Mouse (Mus musculus) right cerebral cortex, postnatal 10 days (tissue): ENCODE measurements around the gene Klf13.

ENCODE experiments used
- DNase-seq, 2 experiments: peaks; one replicate each; pipeline ENCODE4 v3.0.0; 2021; ENCODE audit warnings: low spot score in 2 of 2

Klf13 gene

DNA sequence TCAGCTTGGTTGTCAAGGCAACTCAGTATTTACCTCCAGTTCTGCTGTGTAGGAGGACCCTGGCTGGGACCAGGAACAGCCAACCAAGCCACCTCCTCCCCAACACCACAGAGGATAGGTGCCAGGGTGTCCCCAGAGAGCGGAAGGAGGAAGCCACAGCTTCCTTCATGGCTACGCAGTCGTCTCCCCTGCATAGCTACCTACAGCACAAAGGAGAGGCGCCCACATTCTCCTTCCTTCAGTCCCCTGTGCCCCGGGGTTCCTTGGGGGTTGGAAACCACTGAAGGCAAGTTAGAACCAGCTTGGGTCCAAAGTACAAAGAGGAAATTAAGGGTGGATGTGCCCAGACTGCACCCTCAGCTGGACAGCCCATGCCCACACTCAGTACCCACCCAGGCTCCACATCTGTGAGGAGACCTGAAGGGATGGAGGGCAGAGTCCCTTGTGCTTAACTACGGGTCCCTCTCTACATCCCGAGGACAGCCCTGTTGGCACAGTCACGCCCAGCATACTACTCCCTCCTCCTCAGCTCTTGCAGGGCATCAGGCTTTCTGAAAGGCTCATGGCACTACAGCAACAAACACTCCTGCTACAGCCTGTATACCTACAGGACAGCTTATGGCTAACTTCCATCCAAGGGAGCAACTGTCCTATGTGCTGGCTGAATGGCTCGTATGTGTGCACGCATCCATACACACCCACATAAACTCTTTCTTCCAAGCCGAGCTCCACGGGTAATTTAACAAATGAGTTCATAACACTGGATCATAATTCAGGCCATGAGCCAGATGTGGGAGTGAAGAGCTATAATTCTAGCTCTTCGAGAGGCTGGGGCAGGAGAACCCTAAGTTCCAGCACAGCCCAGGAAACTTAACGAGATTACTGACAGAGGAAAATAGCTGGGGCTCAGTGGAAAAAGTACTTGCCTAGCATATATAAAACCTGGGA is 13.0 kb downstream of the Klf13 start:
- DNase-seq, result peak; percentile 63 to 78

GRCm38 (mm10) chr7:63924747-63925412 is 13.8 kb downstream of the Klf13 start:
- DNase-seq, result peak; percentile 74 to 75

- no peak for DNase-seq
Observed at GRCm38 (mm10) chr7:63924151-63924550, 14.6 kb downstream of the Klf13 start.

DNA sequence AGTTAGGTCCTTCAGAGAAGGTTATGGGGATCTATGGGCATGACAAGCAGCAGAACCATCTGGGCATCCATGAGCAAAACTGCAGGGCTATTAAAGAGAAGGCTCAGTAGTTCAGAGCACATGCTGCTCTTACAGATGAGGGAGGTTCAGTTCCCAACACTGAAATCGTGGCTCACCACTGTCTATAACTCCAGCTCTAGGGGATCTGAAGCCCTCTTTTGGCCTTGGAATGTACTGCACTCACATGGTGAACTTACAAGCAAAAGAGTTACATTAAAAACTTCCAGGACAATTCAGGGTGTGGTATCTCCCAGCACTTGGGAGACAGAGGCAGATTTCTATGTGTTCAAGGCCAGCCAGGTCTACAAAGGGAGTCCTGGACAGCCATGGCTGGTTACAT is 15.7 kb downstream of the Klf13 start:
- DNase-seq, result no peak

GRCm38 (mm10) chr7:63922571-63922970 is 16.1 kb downstream of the Klf13 start:
- no peak for DNase-seq

DNA sequence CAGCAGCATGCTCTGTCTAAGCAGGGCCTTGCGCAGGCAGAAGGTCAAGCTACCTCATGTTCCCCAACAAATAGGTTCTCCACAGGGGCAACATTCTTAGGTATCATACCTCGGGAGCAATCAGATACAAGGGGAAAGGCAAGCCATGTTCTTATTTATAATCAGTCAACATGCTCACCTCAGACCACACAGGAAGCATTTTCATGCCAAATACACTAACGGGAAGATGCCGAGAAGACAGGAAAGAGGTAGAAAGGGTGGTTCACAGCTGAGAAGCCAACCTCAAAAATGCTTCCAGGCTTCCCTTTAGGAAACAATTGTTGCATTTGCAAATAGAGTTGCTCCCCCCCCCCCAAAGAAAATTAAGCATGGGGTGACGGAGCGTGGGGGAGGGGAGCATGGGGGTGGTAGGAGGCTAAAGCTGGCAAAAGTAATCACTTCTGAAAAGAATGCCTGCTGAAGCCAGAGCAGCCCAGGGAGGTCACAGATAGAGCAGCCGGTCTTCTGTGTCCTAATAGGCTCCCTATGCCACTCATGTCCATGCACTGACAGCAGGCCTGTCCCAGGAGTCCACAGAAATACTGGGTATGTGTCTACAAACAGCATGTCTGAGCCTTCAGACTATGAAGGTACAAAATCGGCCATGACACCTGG is 16.7 kb downstream of the Klf13 start:
- no peak for DNase-seq

- no peak for DNase-seq
Observed at GRCm38 (mm10) chr7:63918771-63919768, 19.6 kb downstream of the Klf13 start.

GRCm38 (mm10) chr7:63917693-63918092 is 21.0 kb downstream of the Klf13 start:
- peak; percentile 73 to 82 for DNase-seq

DNA sequence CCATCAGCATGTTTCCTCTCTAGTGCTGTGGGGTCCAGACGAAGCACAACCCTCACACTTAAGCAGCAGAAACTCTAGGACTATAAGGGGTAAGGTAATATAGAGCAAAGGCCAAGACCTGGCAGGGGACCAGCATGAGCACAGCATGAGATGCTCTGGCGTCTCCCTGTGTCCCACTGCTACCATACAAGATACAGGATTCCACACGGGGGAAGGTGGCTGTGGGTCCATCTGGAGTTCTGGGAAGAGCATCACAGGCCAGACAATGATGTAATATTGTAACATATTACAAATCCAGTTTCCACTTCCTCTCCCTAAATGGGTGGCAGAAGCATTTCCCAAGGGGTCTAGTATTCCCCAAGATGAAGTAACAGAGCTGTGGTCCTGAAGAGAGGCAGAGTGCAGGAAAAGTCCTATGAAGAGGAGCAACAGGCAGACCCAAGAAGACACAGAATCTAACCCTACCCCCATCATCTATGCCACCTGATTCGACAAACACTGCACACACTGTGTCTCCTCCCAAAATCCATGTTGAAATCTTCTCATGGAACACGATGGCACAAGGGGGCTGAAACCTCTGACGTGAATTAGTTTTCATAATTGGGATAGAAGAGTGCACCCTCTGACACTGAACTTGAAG is 22.3 kb downstream of the Klf13 start, which contains the start of gene E030018B13Rik:
TSS of gene E030018B13Rik (plus strand) at position 590 of the 640 bp plus-strand sequence.
- no peak for DNase-seq

DNA sequence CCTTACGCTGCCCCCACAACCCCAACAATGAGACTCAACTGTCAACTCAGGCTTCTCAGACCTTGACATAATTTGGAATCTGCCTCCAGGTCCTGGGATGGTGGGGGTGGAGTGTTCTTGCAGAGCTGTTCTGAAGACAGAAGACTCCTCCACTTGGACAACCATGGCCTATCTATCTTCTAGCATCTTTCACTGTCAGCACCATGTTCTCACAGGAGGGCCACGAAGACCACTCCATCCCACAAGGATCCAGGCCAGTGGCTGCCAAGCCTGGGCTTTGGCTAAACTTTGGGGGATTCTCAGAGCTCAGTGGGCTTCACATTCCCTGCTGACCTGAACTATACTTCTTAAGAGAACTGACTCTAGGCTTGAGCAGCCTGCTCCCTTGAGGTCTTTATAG is 23.8 kb downstream of the Klf13 start:
- no peak for DNase-seq

- DNase-seq, result no peak
Observed at GRCm38 (mm10) chr7:63913724-63914692, 24.7 kb downstream of the Klf13 start.

DNA sequence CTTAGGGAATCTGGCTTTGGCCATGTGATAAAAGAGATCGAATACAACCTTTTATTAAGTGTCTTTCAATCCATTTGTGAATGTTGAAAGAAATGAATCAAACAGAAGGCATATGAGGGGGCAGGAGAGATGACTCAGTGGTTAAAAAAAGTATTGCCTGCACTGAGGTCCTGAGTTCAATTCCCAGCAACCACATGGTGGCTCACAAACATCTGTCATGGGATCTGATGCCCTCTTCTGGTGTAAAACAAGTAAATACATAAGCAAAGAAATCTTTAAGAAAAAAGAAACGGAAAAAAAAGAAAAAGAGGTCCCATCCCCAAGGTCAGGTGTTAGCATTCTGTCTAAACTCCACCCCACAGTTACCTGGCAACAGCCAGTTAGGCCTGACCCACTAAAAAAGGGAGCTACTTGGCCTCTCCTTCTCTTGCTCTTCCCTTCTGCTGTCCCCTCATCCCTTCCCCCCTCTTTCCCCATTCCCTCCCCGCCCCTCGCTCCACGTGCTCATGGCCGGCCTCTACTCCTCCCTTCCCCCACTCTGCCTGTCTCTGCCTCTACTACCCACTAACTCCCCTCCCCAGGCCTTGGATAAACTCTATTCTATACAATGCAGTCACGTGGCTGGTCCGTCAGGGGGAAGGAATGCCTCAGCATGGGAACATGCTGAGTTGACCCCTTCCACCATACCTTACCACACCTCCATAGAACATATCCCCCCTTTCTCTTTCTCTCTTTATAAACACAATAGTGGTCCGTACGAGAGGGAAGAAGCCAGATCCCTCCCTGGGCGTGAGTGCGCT is 25.6 kb downstream of the Klf13 start:
- no peak for DNase-seq

DNA sequence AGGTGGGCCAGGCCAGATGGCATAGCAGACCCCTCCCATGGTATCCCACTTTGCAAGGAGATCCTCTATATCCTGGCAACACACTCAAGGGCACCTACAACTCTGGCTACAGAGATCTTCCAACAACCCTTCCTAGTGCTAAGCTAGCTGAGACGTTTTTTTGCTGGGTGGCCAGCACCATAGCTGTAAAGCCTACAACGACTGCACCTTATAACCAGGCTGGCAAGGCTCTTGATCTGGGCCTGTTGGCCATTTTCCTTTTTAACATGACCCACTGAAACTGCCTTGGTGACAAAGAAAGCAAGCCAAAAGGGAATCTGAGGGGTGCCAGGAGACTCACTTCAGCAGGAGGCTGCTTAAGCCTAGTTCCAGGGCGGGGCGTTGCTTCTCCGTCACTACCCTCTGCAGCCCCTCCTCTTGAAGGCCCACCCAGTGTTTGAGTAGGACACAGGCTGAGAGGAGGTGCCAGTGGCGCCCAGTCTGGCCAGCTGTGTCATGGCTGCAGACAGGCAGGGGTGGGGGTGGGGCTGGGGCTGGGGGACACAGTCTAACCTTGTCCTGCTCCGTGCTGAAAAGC is 26.4 kb downstream of the Klf13 start:
- no peak for DNase-seq

GRCm38 (mm10) chr7:63911383-63912233 is 27.1 kb downstream of the Klf13 start:
- DNase-seq, result peak in 1 of 2 experiments; percentile 54

- DNase-seq, result no peak
Observed at GRCm38 (mm10) chr7:63910912-63911311, 27.8 kb downstream of the Klf13 start.

DNA sequence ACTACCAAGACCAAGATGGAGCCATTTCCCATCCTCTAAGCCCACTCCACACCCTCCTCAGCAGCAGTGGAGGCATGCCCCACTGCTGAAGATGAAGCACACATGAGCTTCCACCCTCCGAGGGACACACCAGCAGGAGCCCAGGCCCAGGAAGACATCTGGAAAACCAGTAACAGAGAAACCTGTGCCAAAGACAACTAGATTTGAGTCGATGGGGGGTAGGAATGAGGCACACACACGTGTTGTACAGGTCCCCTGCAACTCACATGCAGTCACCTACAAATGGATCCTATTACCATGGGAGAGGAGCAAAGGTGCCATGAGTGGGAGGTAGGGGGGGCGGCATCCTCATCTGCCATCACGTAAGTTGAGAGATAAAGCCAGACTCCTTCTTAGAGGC is 28.5 kb downstream of the Klf13 start:
- DNase-seq, result no peak
